In genomic region chr12:73952879-73953278, GRCm38 (mm10) we compare ENCODE assay signal across 8 mouse cellular contexts. TPM values are rescaled to one million over a fixed set of nuclear protein-coding genes. Genes with fewer than 3 reads are reported as not detected.
DNase-seq lines count a peak whose midpoint lies in the region; ATAC-seq and TF ChIP-seq lines count a peak whose summit lies in the region.
"Had no signal": no experiment of that assay in that cellular context is flagged by ENCODE, and none has a peak within 500 bp of the region (broad histone marks: within the 10 kb centered on the region; RNA-seq: fewer than 3 reads in every experiment).

No protein-coding gene starts in this region.

- no peaks in the 10 kb centered on the region for H3K9me3 ChIP-seq in ES-E14 (ENCODE audit: control insufficient read depth, insufficient read depth, low read depth, low read length)
- no peaks in the 10 kb centered on the region for H3K9me3 ChIP-seq in limb, embryonic 11.5 days (ENCODE audit: control insufficient read depth, low read length)
- no peaks in the 10 kb centered on the region for H3K9me3 ChIP-seq in midbrain, embryonic 13.5 days
- H3K9me3 ChIP-seq in stomach, postnatal 0 days (ENCODE audit: control insufficient read depth, low read length): no peaks in the 10 kb centered on the region

- H3K36me3 ChIP-seq in ES-E14 (ENCODE audit: control insufficient read depth, insufficient read depth, low read length, poor library complexity, severe bottlenecking): no peaks in the 10 kb centered on the region
- H3K36me3 ChIP-seq in limb, embryonic 11.5 days (ENCODE audit: control insufficient read depth, insufficient read depth, low read length): no peaks in the 10 kb centered on the region
- H3K36me3 ChIP-seq in midbrain, embryonic 13.5 days: 0 out of 2 replicates have a peak, but pooled peaks cover under 1% of the 10 kb centered on the region
- no peaks in the 10 kb centered on the region for H3K36me3 ChIP-seq in stomach, postnatal 0 days (ENCODE audit: control insufficient read depth, insufficient read depth, low read length)

- DNase-seq in CD4-positive, CD25-positive, alpha-beta regulatory T cell, adult 2 months (ENCODE audit: low read depth, low spot score): peak; percentile 77
- DNase-seq in ES-E14 (ENCODE audit: low read depth, low spot score): no peak
- peak; percentile 41 for DNase-seq in embryo, embryonic 11.5 days (ENCODE audit: low read depth, low spot score)
- peak; percentile 33 to 48 for DNase-seq in heart, postnatal 14 days
- peak; percentile 66 for DNase-seq in limb, embryonic 11.5 days (ENCODE audit: low spot score)
- DNase-seq in stomach, postnatal 0 days (ENCODE audit: low spot score): peak; percentile 37

- H3K27me3 ChIP-seq in limb, embryonic 11.5 days (ENCODE audit: control insufficient read depth, insufficient read depth, low read length): peaks cover 3% of the 10 kb centered on the region; the same call in 1 of the 2 replicates
- peaks cover 12% of the 10 kb centered on the region for H3K27me3 ChIP-seq in midbrain, embryonic 13.5 days
- H3K27me3 ChIP-seq in stomach, postnatal 0 days (ENCODE audit: control insufficient read depth, insufficient read depth, low read length): no peaks in the 10 kb centered on the region

- H3K4me1 ChIP-seq in ES-E14 (ENCODE audit: control insufficient read depth in 2 of 2, insufficient read depth in 2 of 2, low read length in 2 of 2, poor library complexity in 1 of 2): no peaks in the 10 kb centered on the region
- H3K4me1 ChIP-seq in limb, embryonic 11.5 days (ENCODE audit: control insufficient read depth, insufficient read depth, low read length): 0 out of 2 replicates have a peak, but pooled peaks cover 4% of the 10 kb centered on the region
- peaks cover 18% of the 10 kb centered on the region for H3K4me1 ChIP-seq in midbrain, embryonic 13.5 days (replicated peaks)
- H3K4me1 ChIP-seq in stomach, postnatal 0 days (replicated peaks; ENCODE audit: control insufficient read depth, insufficient read depth): no peaks in the 10 kb centered on the region; the same call in 1 of the 2 replicates

- peak overlapping the region in 1 of 2 experiments; percentile 34; a peak in 2 of 4 replicates for H3K4me3 ChIP-seq in ES-E14 (ENCODE audit: insufficient read depth in 1 of 2, low read depth in 1 of 2, low read length in 2 of 2, poor library complexity in 1 of 2, severe bottlenecking in 1 of 2)
- peak overlapping the region; percentile 12; the same call in 1 of the 2 replicates for H3K4me3 ChIP-seq in limb, embryonic 11.5 days (ENCODE audit: low read depth, low read length)
- peak overlapping the region; percentile 33 for H3K4me3 ChIP-seq in midbrain, embryonic 13.5 days (replicated peaks)
- peak overlapping the region; percentile 24 for H3K4me3 ChIP-seq in stomach, postnatal 0 days (ENCODE audit: low read depth, low read length)

- no peak for TF ChIP-seq EP300 in stomach, postnatal 0 days (optimal IDR thresholded peaks at IDR 0.05)

- peak overlapping the region; percentile 36; the same call in 1 of the 2 replicates for H3K4me2 ChIP-seq in limb, embryonic 11.5 days (ENCODE audit: low read depth, severe bottlenecking)
- H3K4me2 ChIP-seq in midbrain, embryonic 13.5 days (replicated peaks): peak overlapping the region; percentile 57
- H3K4me2 ChIP-seq in stomach, postnatal 0 days (replicated peaks; ENCODE audit: low read depth): peak overlapping the region; percentile 46

- no peak for ATAC-seq in limb, embryonic 11.5 days (ENCODE audit: insufficient number of reproducible peaks, low FRiP score, low TSS enrichment, low read depth)
- ATAC-seq in midbrain, embryonic 13.5 days: peak; percentile 51
- no peak for ATAC-seq in stomach, postnatal 0 days (ENCODE audit: low FRiP score, low TSS enrichment)

- in situ Hi-C loops in ES-E14 (cut with MboI; ENCODE audit: low sequenced_read_pairs in 2 of 2, unreplicated experiment in 2 of 2): no loop called here

- H3K27ac ChIP-seq in ES-E14 (ENCODE audit: insufficient read depth, low read depth, low read length, poor library complexity, severe bottlenecking): no peak overlapping the region
- H3K27ac ChIP-seq in limb, embryonic 11.5 days (replicated peaks; ENCODE audit: low read depth, low read length): no peak overlapping the region
- no peak overlapping the region for H3K27ac ChIP-seq in midbrain, embryonic 13.5 days
- H3K27ac ChIP-seq in stomach, postnatal 0 days (replicated peaks): no peak overlapping the region

- H3K9ac ChIP-seq in ES-E14 (ENCODE audit: insufficient read depth, low read depth, low read length, poor library complexity, severe bottlenecking): 0 out of 2 replicates have a peak overlapping the region, but pooled peaks have one; percentile 0
- H3K9ac ChIP-seq in limb, embryonic 11.5 days (ENCODE audit: low read length): no peak overlapping the region
- peak overlapping the region; percentile 46 for H3K9ac ChIP-seq in midbrain, embryonic 13.5 days (replicated peaks)
- 0 out of 2 replicates have a peak overlapping the region, but pooled peaks have one; percentile 8 for H3K9ac ChIP-seq in stomach, postnatal 0 days (ENCODE audit: low read length)

- WGBS in limb, embryonic 11.5 days: 13% methylated on average over 15 of the region's 15 CpGs
- 3% methylated on average over 15 of the region's 15 CpGs for WGBS in midbrain, embryonic 13.5 days
- 11% methylated on average over 15 of the region's 15 CpGs for WGBS in stomach, postnatal 0 days

- TF ChIP-seq CTCF in stomach, postnatal 0 days (IDR thresholded peaks at IDR 0.05; ENCODE audit: low read depth): no peak

- intact Hi-C loops in heart, postnatal 14 days (cut with DNase I): no loop called here

TF ChIP-seq in ES-E14, 5 proteins besides CTCF, POLR2A, EP300 and RAD21:
- TF ChIP-seq ZC3H11A (IDR thresholded peaks at IDR 0.05; ENCODE audit: borderline replicate concordance, low read depth, low read length) (no peak), ZNF384 (IDR thresholded peaks at IDR 0.05; ENCODE audit: low read depth, low read length) (0 out of 2 replicates have a peak, but pooled peaks have one; percentile 21), MAFK (IDR thresholded peaks at IDR 0.05; ENCODE audit: insufficient read depth, low read depth, low read length) (no peak)

RNA-seq across cellular contexts. Expression of gene Snapc1, which starts 11.4 kb away (rescaled TPM):
- total RNA-seq in ES-E14 (2012; rRNA removed): 12.3 and 14.0 TPM in 2 replicates
- 10 to 100 TPM; 10.8 to 10.9 TPM for total RNA-seq in heart, postnatal 14 days (2021)
- 19.2 and 22.2 TPM in 2 replicates for polyA plus RNA-seq in limb, embryonic 11.5 days (2014; fragmentation: Nextera tagmentation; extraction: Ambion mirVana)
- 35.4 and 36.7 TPM in 2 replicates for polyA plus RNA-seq in midbrain, embryonic 13.5 days (2015; fragmentation: Nextera tagmentation; extraction: Ambion mirVana)
- polyA plus RNA-seq in stomach, postnatal 0 days (2015; fragmentation: Nextera tagmentation; extraction: Ambion mirVana): 8.9 and 9.4 TPM in 2 replicates

RNA-seq across cellular contexts. Expression of gene Gm49321, which starts 15.4 kb away (rescaled TPM):
- total RNA-seq in ES-E14 (2012; rRNA removed): 1.7 and 2.9 TPM in 2 replicates
- 1 to 10 TPM; 5.1 TPM for total RNA-seq in heart, postnatal 14 days (2021)
- 13.5 and 15.9 TPM in 2 replicates for polyA plus RNA-seq in limb, embryonic 11.5 days (2014; fragmentation: Nextera tagmentation; extraction: Ambion mirVana)
- polyA plus RNA-seq in midbrain, embryonic 13.5 days (2015; fragmentation: Nextera tagmentation; extraction: Ambion mirVana): 20.2 and 26.7 TPM in 2 replicates
- 5.7 and 7.0 TPM in 2 replicates for polyA plus RNA-seq in stomach, postnatal 0 days (2015; fragmentation: Nextera tagmentation; extraction: Ambion mirVana)
- polyA plus RNA-seq: gonadal fat pad, adult 2 months had no signal

RNA-seq across cellular contexts. Expression of gene Syt16, which starts 44.6 kb away (rescaled TPM):
- 0.05 and 0.22 TPM in 2 replicates for total RNA-seq in ES-E14 (2012; rRNA removed)
- not detected for total RNA-seq in heart, postnatal 14 days (2021)
- polyA plus RNA-seq in limb, embryonic 11.5 days (2014; fragmentation: Nextera tagmentation; extraction: Ambion mirVana): 2.4 and 3.0 TPM in 2 replicates
- polyA plus RNA-seq in midbrain, embryonic 13.5 days (2015; fragmentation: Nextera tagmentation; extraction: Ambion mirVana): 45.2 and 47.0 TPM in 2 replicates
- 11.0 and 11.2 TPM in 2 replicates for polyA plus RNA-seq in stomach, postnatal 0 days (2015; fragmentation: Nextera tagmentation; extraction: Ambion mirVana)

RNA-seq across cellular contexts. Expression of gene Hif1a, which starts 51.7 kb away (rescaled TPM):
- 40.2 and 57.6 TPM in 2 replicates for total RNA-seq in ES-E14 (2012; rRNA removed)
- 10 to 100 TPM; 64.3 to 64.7 TPM for total RNA-seq in heart, postnatal 14 days (2021)
- 111 and 123 TPM in 2 replicates for polyA plus RNA-seq in limb, embryonic 11.5 days (2014; fragmentation: Nextera tagmentation; extraction: Ambion mirVana)
- 83.0 and 84.4 TPM in 2 replicates for polyA plus RNA-seq in midbrain, embryonic 13.5 days (2015; fragmentation: Nextera tagmentation; extraction: Ambion mirVana)
- polyA plus RNA-seq in stomach, postnatal 0 days (2015; fragmentation: Nextera tagmentation; extraction: Ambion mirVana): 30.0 and 30.4 TPM in 2 replicates
